Mouse (Mus musculus): ENCODE measurements around the gene Hand1. TPM values are rescaled to one million over a fixed set of nuclear protein-coding genes. Genes with fewer than 3 reads are reported as not detected.
"Not testable (repeated sequence)": the region's sequence is repeated elsewhere in the genome, so short reads cannot be mapped to it uniquely, and the experiment has no call there.

Gene Hand1
- polyA plus RNA-seq, 1 experiment from 2014 or later: 3.0 TPM

DNA sequence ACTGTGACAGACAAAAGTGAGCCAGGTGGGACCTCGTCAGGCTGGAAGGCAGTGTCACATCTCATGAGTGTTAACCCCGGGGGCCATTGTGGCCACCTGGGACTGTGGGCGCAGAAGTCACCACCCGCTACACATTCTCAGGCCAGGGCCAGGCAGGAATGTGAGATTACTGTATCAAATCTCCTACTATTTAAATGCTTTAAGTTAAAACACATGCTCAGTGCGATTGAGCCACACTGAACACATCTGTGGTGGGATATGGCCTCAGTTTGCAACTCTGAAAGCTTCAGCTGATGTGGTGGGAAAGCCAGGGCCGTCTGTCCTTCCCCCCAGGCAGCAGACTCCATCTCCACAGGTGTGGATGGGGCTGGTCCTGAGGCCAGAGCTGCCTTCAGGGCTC lies 21.0 kb upstream of the Hand1 start:
- Histone ChIP-seq H3K27ac (replicated peaks; ENCODE audit: low read depth, low read length) (no peak overlapping the region), H3K9ac (ENCODE audit: low read length) (no peak overlapping the region)
- 51% methylated on average over 6 of the region's 6 CpGs for WGBS

DNA sequence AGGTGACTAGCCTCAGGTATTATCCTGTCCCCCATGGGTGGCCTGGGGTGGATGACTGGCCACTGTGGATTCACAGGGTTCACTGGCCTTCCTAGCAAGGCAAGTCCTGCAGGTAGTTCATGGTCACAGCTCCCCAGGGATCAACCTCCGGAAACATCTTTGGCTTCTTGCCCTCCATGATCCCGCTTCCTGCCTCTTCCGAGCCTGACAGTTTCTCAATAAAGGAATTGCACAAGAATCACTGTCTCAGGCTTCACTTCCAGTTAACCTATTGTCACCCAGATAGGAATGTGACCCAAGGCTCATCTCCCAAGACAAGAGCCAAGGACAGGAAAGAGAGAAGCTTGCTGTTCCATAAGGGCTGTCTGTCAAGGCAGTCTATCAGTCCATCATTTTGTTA lies 18.3 kb upstream of the Hand1 start:
- ATAC-seq (ENCODE audit: insufficient number of reproducible peaks, low FRiP score, low TSS enrichment, low read depth) (no peak), DNase-seq (ENCODE audit: low spot score) (no peak)
- Histone ChIP-seq H3K27me3 (ENCODE audit: control insufficient read depth, insufficient read depth, low read length) (0 out of 2 replicates have a peak, but pooled peaks cover 2% of the 10 kb centered on the region), H3K27ac (replicated peaks; ENCODE audit: low read depth, low read length) (no peak overlapping the region), H3K36me3 (ENCODE audit: control insufficient read depth, insufficient read depth, low read length) (no peaks in the 10 kb centered on the region), H3K4me3 (ENCODE audit: low read depth, low read length) (no peak overlapping the region), H3K9ac (ENCODE audit: low read length) (no peak overlapping the region), H3K4me2 (ENCODE audit: low read depth, severe bottlenecking) (no peak overlapping the region), H3K9me3 (ENCODE audit: control insufficient read depth, low read length) (no peaks in the 10 kb centered on the region), H3K4me1 (ENCODE audit: control insufficient read depth, insufficient read depth, low read length) (no peaks in the 10 kb centered on the region)
- 70% methylated on average over 3 of the region's 3 CpGs for WGBS

More for the DNA sequence above, 21.0 kb upstream of the Hand1 start:
- Histone ChIP-seq H3K27me3 (ENCODE audit: control insufficient read depth, insufficient read depth, low read length) (0 out of 2 replicates have a peak, but pooled peaks cover 2% of the 10 kb centered on the region), H3K4me3 (ENCODE audit: low read depth, low read length) (no peak overlapping the region), H3K4me1 (ENCODE audit: control insufficient read depth, insufficient read depth, low read length) (0 out of 2 replicates have a peak, but pooled peaks cover 2% of the 10 kb centered on the region), H3K4me2 (ENCODE audit: low read depth, severe bottlenecking) (no peak overlapping the region), H3K36me3 (ENCODE audit: control insufficient read depth, insufficient read depth, low read length) (no peaks in the 10 kb centered on the region), H3K9me3 (ENCODE audit: control insufficient read depth, low read length) (no peaks in the 10 kb centered on the region)
- no peak for DNase-seq (ENCODE audit: low spot score)
- ATAC-seq (ENCODE audit: insufficient number of reproducible peaks, low FRiP score, low TSS enrichment, low read depth): no peak

DNA sequence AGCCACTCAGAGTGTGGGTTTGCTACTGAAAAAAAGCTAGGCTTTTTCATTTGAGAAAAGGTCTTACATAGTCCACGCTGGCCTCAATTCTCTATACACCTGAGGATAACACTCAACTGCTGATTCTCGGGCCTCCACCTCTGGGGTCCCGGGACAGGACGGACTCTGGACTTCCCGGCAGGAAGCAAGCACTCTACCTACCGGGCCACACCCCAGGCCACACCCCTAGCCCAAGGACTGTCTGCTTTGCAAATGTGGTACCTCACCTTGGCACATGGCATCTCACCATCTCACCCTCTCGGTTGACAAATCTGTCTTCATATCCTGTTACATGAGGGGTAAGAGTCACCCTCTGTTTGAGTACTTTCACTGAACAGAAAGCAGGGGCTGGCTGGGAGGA lies 17.7 kb upstream of the Hand1 start:
- Histone ChIP-seq H3K9ac (ENCODE audit: low read length) (no peak overlapping the region), H3K4me1 (ENCODE audit: control insufficient read depth, insufficient read depth, low read length) (no peaks in the 10 kb centered on the region), H3K27me3 (ENCODE audit: control insufficient read depth, insufficient read depth, low read length) (0 out of 2 replicates have a peak, but pooled peaks cover 2% of the 10 kb centered on the region), H3K36me3 (ENCODE audit: control insufficient read depth, insufficient read depth, low read length) (no peaks in the 10 kb centered on the region), H3K27ac (replicated peaks; ENCODE audit: low read depth, low read length) (no peak overlapping the region), H3K4me2 (ENCODE audit: low read depth, severe bottlenecking) (no peak overlapping the region), H3K9me3 (ENCODE audit: control insufficient read depth, low read length) (no peaks in the 10 kb centered on the region), H3K4me3 (ENCODE audit: low read depth, low read length) (no peak overlapping the region)
- 58% methylated on average over 7 of the region's 7 CpGs for WGBS
- DNase-seq (ENCODE audit: low spot score): no peak
- no peak for ATAC-seq (ENCODE audit: insufficient number of reproducible peaks, low FRiP score, low TSS enrichment, low read depth)

DNA sequence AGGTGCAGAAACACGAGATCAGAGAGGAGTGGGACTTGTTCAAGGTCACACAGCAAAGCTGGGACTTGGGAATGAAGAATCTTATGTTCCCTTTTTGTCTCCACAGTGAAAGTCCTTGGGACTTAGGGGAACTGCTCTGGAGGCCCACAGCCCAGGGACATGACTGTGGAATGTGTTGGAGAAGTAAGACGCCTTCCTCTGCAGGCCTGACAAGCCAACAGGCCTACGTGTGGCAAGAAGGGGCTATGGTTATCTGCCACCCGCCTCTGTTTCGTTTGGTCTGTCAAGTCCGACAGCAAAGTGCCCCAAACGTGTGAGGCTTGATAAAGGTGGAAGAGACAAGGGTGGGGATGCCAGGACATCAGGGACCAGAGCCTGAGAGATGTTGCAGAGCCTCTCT lies 14.8 kb upstream of the Hand1 start:
- Histone ChIP-seq H3K36me3 (ENCODE audit: control insufficient read depth, insufficient read depth, low read length) (no peaks in the 10 kb centered on the region), H3K27me3 (ENCODE audit: control insufficient read depth, insufficient read depth, low read length) (0 out of 2 replicates have a peak, but pooled peaks cover 2% of the 10 kb centered on the region), H3K4me3 (ENCODE audit: low read depth, low read length) (no peak overlapping the region), H3K9ac (ENCODE audit: low read length) (no peak overlapping the region), H3K4me2 (ENCODE audit: low read depth, severe bottlenecking) (no peak overlapping the region), H3K27ac (replicated peaks; ENCODE audit: low read depth, low read length) (no peak overlapping the region), H3K9me3 (ENCODE audit: control insufficient read depth, low read length) (no peaks in the 10 kb centered on the region), H3K4me1 (ENCODE audit: control insufficient read depth, insufficient read depth, low read length) (no peaks in the 10 kb centered on the region)
- WGBS: 65% methylated on average over 7 of the region's 7 CpGs
- DNase-seq (ENCODE audit: low spot score): no peak
- ATAC-seq (ENCODE audit: insufficient number of reproducible peaks, low FRiP score, low TSS enrichment, low read depth): no peak

DNA sequence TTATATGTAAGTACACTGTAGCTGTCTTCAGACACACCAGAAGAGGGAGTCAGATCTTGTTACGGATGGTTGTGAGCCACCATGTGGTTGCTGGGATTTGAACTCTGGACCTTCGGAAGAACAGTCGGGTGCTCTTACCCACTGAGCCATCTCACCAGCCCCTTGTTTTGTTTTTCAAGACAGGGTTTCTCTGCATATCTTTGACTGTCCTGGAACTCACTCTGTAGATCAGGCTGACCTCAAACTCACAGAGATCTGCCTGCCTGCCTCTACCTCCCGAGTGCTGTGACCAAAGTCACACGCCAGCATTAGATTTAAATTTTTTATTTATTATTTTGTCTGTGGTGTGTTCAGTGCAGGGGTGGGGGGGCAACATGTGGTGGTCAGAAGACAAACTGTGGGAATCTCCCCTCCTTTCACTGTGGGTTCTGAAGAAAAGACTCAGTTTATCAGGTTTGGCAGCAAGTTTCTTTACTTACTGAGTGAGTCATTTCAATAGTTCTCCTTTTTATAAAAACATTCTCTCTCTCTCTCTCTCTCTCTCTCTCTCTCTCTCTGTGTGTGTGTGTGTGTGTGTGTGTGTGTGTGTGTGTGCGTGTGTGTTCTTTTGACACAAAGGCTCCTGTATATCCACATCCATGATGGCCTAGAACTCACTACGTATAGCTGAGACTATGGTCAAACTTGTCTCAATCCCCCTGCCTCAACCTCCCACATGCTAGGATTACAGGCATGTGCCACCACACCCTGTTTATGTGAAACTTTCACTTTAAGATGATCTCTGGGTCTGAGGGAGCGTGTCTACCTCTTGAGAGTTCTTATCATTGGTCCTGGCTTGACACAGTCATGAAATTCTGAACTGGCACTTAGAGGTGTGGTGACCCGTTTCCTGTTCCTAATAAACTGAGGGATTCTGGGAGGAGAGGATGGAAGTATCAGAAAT lies 14.1 kb upstream of the Hand1 start:
- not testable (repeated sequence) for H3K9me3 ChIP-seq (ENCODE audit: control insufficient read depth, low read length); H3K27ac ChIP-seq (replicated peaks; ENCODE audit: low read depth, low read length); H3K4me3 ChIP-seq (ENCODE audit: low read depth, low read length); ATAC-seq (ENCODE audit: insufficient number of reproducible peaks, low FRiP score, low TSS enrichment, low read depth); H3K4me1 ChIP-seq (ENCODE audit: control insufficient read depth, insufficient read depth, low read length); H3K9ac ChIP-seq (ENCODE audit: low read length); H3K36me3 ChIP-seq (ENCODE audit: control insufficient read depth, insufficient read depth, low read length); H3K4me2 ChIP-seq (ENCODE audit: low read depth, severe bottlenecking); DNase-seq (ENCODE audit: low spot score); H3K27me3 ChIP-seq (ENCODE audit: control insufficient read depth, insufficient read depth, low read length)
- 87% methylated on average over 8 of the region's 9 CpGs for WGBS

DNA sequence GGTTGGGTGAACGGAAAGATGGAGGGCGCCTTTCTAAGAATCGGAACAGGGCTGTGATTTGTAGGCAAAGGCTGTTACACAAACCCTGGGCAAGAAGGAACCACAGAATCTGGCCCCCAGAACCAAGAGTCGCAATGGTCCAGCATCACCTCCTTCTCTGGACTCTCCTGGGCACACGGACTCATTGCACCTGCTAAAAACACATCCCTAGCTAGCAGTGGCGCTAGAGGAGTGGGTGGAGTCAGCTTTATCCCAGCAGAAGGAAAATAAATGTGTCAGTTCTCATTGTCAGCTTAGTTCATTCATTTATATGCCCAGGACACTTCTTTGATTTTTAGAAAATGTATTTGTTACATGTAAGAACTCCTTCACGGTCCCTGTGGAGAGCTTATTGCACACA lies 8.8 kb upstream of the Hand1 start:
- DNase-seq (ENCODE audit: low spot score) (no peak), ATAC-seq (ENCODE audit: insufficient number of reproducible peaks, low FRiP score, low TSS enrichment, low read depth) (no peak)
- Histone ChIP-seq H3K4me3 (ENCODE audit: low read depth, low read length) (no peak overlapping the region), H3K36me3 (ENCODE audit: control insufficient read depth, insufficient read depth, low read length) (no peaks in the 10 kb centered on the region), H3K9me3 (ENCODE audit: control insufficient read depth, low read length) (no peaks in the 10 kb centered on the region), H3K9ac (ENCODE audit: low read length) (no peak overlapping the region), H3K27me3 (ENCODE audit: control insufficient read depth, insufficient read depth, low read length) (peaks cover 39% of the 10 kb centered on the region), H3K4me1 (ENCODE audit: control insufficient read depth, insufficient read depth, low read length) (peaks cover 14% of the 10 kb centered on the region), H3K27ac (replicated peaks; ENCODE audit: low read depth, low read length) (no peak overlapping the region), H3K4me2 (ENCODE audit: low read depth, severe bottlenecking) (no peak overlapping the region)
- WGBS: 43% methylated on average over 7 of the region's 7 CpGs

DNA sequence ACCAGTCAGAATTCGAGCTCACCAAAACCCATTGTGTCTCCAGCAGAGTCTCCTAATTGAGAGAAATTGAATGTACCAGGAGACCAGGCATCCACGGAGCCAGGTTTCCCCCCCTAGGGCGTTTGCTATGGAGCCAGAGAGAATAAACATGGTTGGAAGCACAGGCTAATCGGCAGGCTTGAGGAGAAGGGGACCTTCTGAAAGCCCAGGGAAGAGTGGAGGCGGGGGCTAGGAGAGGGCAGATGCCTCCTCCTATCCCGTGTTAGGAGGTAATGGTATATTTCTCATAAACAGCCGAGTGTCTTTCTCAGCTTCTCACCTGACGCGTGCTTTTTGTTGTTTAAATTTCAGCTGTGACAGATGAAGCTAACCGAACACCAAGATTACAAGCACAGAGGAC lies 8.4 kb upstream of the Hand1 start:
- H3K36me3 ChIP-seq (ENCODE audit: control insufficient read depth, insufficient read depth, low read length): no peaks in the 10 kb centered on the region
- 19% methylated on average over 10 of the region's 10 CpGs for WGBS

DNA sequence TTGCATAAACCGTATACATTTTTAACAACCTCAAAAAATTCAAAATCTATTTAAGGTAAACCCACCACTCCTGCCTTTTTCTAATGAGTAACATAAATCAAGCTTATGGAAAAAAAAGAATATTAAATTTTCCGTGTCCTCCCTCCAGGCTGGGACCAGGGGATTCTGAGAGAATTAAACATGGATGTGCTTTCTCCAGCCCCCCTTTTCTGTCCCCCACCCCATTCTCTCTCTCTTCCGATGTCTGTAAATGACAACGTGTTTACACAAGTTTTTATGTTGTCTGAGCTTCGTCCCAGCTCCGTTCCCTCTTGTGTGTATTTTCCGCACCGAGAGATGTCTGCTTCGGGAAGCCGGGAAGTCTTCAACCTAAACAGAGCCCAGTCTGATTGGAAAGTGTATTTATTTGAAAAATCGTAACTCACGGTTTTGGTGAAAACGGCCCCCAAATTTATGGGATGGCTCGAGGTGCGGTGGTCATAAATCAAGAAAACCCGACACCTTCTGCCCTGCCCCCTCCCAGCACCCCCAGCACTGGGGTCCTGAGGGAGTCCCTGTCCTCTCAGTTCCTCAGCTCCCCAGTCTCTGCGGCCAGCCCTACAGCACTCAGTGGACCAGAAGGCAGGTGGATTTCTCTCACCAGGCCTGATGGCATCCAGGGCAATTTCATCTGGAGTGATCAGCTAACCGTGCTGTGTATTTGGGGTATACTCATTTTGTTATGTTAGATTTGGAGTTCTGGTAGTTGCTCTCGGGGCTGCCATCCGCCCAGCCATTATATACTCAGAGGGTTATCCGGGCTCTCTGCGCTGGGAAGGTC lies 5.5 kb upstream of the Hand1 start:
- DNase-seq (ENCODE audit: low spot score): peak; percentile 57
- Histone ChIP-seq H3K4me1 (ENCODE audit: control insufficient read depth, insufficient read depth, low read length) (peaks cover 22% of the 10 kb centered on the region), H3K36me3 (ENCODE audit: control insufficient read depth, insufficient read depth, low read length) (no peaks in the 10 kb centered on the region), H3K27me3 (ENCODE audit: control insufficient read depth, insufficient read depth, low read length) (peaks cover 70% of the 10 kb centered on the region), H3K4me2 (ENCODE audit: low read depth, severe bottlenecking) (peak overlapping the region; percentile 18; the same call in 1 of the 2 replicates), H3K9me3 (ENCODE audit: control insufficient read depth, low read length) (no peaks in the 10 kb centered on the region), H3K4me3 (ENCODE audit: low read depth, low read length) (no peak overlapping the region), H3K27ac (replicated peaks; ENCODE audit: low read depth, low read length) (no peak overlapping the region), H3K9ac (ENCODE audit: low read length) (no peak overlapping the region)
- 4% methylated on average over 22 of the region's 22 CpGs for WGBS
- ATAC-seq (ENCODE audit: insufficient number of reproducible peaks, low FRiP score, low TSS enrichment, low read depth): no peak

More for the DNA sequence above, 8.4 kb upstream of the Hand1 start:
- DNase-seq (ENCODE audit: low spot score) (no peak), ATAC-seq (ENCODE audit: insufficient number of reproducible peaks, low FRiP score, low TSS enrichment, low read depth) (no peak)
- H3K9me3 ChIP-seq (ENCODE audit: control insufficient read depth, low read length): no peaks in the 10 kb centered on the region
- H3K4me2 ChIP-seq (ENCODE audit: low read depth, severe bottlenecking): no peak overlapping the region
- peaks cover 43% of the 10 kb centered on the region for H3K27me3 ChIP-seq (ENCODE audit: control insufficient read depth, insufficient read depth, low read length)
- no peak overlapping the region for H3K4me3 ChIP-seq (ENCODE audit: low read depth, low read length)
- peaks cover 14% of the 10 kb centered on the region for H3K4me1 ChIP-seq (ENCODE audit: control insufficient read depth, insufficient read depth, low read length)
- no peak overlapping the region for H3K27ac ChIP-seq (replicated peaks; ENCODE audit: low read depth, low read length)
- no peak overlapping the region for H3K9ac ChIP-seq (ENCODE audit: low read length)

Measured in limb, embryonic 11.5 days (tissue).